Mouse (Mus musculus) ES-E14 (cell line): ENCODE data around the gene Bcam. TPM values are rescaled to one million over a fixed set of nuclear protein-coding genes. Genes with fewer than 3 reads are reported as not detected.

Experiments
- DNase-seq: peaks from one replicate; pipeline ENCODE4 v3.0.0-alpha.2; 2013; ENCODE audit warnings: low read depth, low spot score
- H3K27ac ChIP-seq: 2 replicates; pipeline ENCODE4 v1.5.1; 2012; ENCODE audit warnings: low read depth, mild to moderate bottlenecking, low read length, moderate library complexity, mixed read lengths; ENCODE audit not compliant: poor library complexity, insufficient read depth, severe bottlenecking
- H3K36me3 ChIP-seq: 2 replicates; pipeline ENCODE4 v1.6.1; 2012; ENCODE audit warnings: mild to moderate bottlenecking, low read length, moderate library complexity, mixed read lengths; ENCODE audit not compliant: control insufficient read depth, poor library complexity, insufficient read depth, severe bottlenecking
- H3K4me1 ChIP-seq, 2 experiments: fragments of 150-350 bp in 1 of 2; sonication (generic) in 1 of 2; 2 replicates each; pipeline ENCODE4 v1.6.1; 2012; ENCODE audit warnings: low read length in 2 of 2, mild to moderate bottlenecking in 1 of 2, mixed read lengths in 1 of 2; ENCODE audit not compliant: control insufficient read depth in 2 of 2, insufficient read depth in 2 of 2, poor library complexity in 1 of 2
- H3K4me3 ChIP-seq, 2 experiments: fragments of 150-350 bp in 1 of 2; sonication (generic) in 1 of 2; 2 replicates each; pipeline ENCODE4 v1.5.1; 2012; ENCODE audit warnings: low read length in 2 of 2, low read depth in 1 of 2, mild to moderate bottlenecking in 1 of 2, mixed read lengths in 1 of 2; ENCODE audit not compliant: insufficient read depth in 1 of 2, poor library complexity in 1 of 2, severe bottlenecking in 1 of 2
- H3K9ac ChIP-seq: 2 replicates; pipeline ENCODE4 v1.6.1; 2012; ENCODE audit warnings: low read depth, mild to moderate bottlenecking, low read length, mixed read lengths; ENCODE audit not compliant: poor library complexity, insufficient read depth, severe bottlenecking
- H3K9me3 ChIP-seq: fragments of 150-350 bp; sonication (generic); 2 replicates; pipeline ENCODE4 v1.6.1; 2012; ENCODE audit warnings: low read depth, mild to moderate bottlenecking, low read length; ENCODE audit not compliant: control insufficient read depth, insufficient read depth
- CHD2 ChIP-seq: IDR thresholded peaks from 2 replicates; pipeline ENCODE4 v1.6.1; 2014; ENCODE audit warnings: mild to moderate bottlenecking, low read depth, low read length, inconsistent platforms
- HCFC1 ChIP-seq: IDR thresholded peaks from 2 replicates; pipeline ENCODE4 v1.6.1; 2012; ENCODE audit warnings: low read length, inconsistent platforms, borderline replicate concordance; ENCODE audit not compliant: insufficient read depth
- MAFK ChIP-seq: IDR thresholded peaks from 2 replicates; pipeline ENCODE4 v1.6.1; 2014; ENCODE audit warnings: mild to moderate bottlenecking, low read depth, low read length, inconsistent platforms; ENCODE audit not compliant: insufficient read depth
- ZC3H11A ChIP-seq: IDR thresholded peaks from 2 replicates; pipeline ENCODE4 v1.6.1; 2012; ENCODE audit warnings: low read depth, mild to moderate bottlenecking, inconsistent platforms, low read length, borderline replicate concordance
- ZNF384 ChIP-seq: IDR thresholded peaks from 2 replicates; pipeline ENCODE4 v1.6.1; 2012; ENCODE audit warnings: low read depth, low read length, inconsistent platforms
- in situ Hi-C, 2 experiments: fragments of 600-800 bp; cut with MboI; formaldehyde crosslinking; loops; one replicate each; pipeline ENCODE4 v1.15.1; 2025; ENCODE audit warnings: low sequenced_read_pairs in 2 of 2, inconsistent platforms in 1 of 2; ENCODE audit not compliant: unreplicated experiment in 2 of 2
- total RNA-seq: library from RNA; depleted of rRNA; stranded (reverse); fragments of 300-350 nt; gene quantifications from 2 replicates; pipeline ENCODE4 v1.2.3, GENCODE M21; 2012

Bcam gene
- total RNA-seq, 1 experiment, result 167 TPM

DNA sequence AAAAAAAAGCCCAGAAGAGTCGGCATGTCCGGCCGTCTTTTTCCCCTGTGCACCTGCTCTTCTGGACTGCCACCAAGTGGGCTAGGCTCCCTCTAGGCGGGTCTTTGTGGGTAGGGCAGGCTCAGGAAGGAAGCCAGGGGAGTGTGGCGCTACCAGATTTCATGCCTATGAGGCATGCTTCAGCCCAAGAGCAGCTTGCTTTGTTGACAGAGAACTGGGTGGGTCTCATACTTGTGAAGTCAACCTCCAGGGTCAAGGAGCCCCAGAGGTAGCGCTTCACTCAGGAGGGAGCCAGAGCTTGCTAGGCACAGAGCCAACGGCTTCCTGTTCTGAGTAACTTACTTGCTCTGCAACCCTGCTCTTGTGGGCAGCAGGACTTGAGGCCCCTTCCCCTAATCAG is 17.2 kb downstream of the Bcam start:
- 0 out of 2 replicates have a peak overlapping the region, but pooled peaks have one; percentile 1 for H3K9ac ChIP-seq
- TF ChIP-seq CHD2 (no peak), MAFK (no peak), ZC3H11A (no peak), HCFC1 (no peak), ZNF384 (no peak)
- peaks cover 10% of the 10 kb centered on the region for H3K36me3 ChIP-seq
- in situ Hi-C loops, result loop anchor here in 1 of 2 experiments (10.0 kb wide), 1 partner anchor 61 kb away; no protein-coding TSS in a partner anchor
- H3K9me3 ChIP-seq, result no peaks in the 10 kb centered on the region
- peak overlapping the region; percentile 55; the same call in 1 of the 2 replicates for H3K27ac ChIP-seq
- no peak overlapping the region for H3K4me3 ChIP-seq
- peaks cover 2 to 22% of the 10 kb centered on the region in 2 experiments; a peak in 3 of 4 replicates for H3K4me1 ChIP-seq
- no peak for DNase-seq

GRCm38 (mm10) chr7:19752652-19753051 is 18.2 kb downstream of the Bcam start:
- Histone ChIP-seq H3K27ac (no peak overlapping the region), H3K36me3 (peaks cover 5% of the 10 kb centered on the region; the same call in 1 of the 2 replicates), H3K9me3 (no peaks in the 10 kb centered on the region), H3K9ac (no peak overlapping the region), H3K4me3 (no peak overlapping the region), H3K4me1 (peaks cover 2 to 22% of the 10 kb centered on the region in 2 experiments)
- no peak for DNase-seq
- in situ Hi-C loops, result loop anchor here in 1 of 2 experiments (10.0 kb wide), 1 partner anchor 62 kb away; no protein-coding TSS in a partner anchor
- TF ChIP-seq MAFK (no peak), HCFC1 (no peak), ZNF384 (no peak), CHD2 (no peak), ZC3H11A (0 out of 2 replicates have a peak, but pooled peaks have one; percentile 16)

DNA sequence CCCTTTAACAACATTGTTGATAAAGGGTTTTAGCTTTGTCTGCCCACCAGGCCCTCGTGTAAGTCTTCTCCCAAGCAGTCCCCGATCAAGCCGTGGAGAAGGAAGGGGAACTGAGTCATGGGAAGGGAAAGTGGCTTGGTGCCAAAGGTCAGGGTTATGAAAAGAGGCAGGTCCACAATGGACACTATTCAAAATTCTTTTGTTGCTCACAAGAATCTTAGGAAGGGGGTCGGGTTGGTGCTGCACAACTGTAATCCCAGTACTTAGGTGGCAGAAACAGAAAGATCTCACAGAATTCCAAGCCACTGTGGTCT is 19.8 kb downstream of the Bcam start:
- Histone ChIP-seq H3K4me1 (peaks cover 7 to 23% of the 10 kb centered on the region in 2 experiments), H3K4me3 (no peak overlapping the region), H3K36me3 (0 out of 2 replicates have a peak, but pooled peaks cover 2% of the 10 kb centered on the region), H3K27ac (no peak overlapping the region), H3K9ac (no peak overlapping the region), H3K9me3 (no peaks in the 10 kb centered on the region)
- no peak for DNase-seq
- TF ChIP-seq MAFK (no peak), ZNF384 (no peak), HCFC1 (no peak), CHD2 (no peak), ZC3H11A (no peak)
- in situ Hi-C loops, result loop anchor here in 1 of 2 experiments (10.0 kb wide), 1 partner anchor 64 kb away; no protein-coding TSS in a partner anchor

DNA sequence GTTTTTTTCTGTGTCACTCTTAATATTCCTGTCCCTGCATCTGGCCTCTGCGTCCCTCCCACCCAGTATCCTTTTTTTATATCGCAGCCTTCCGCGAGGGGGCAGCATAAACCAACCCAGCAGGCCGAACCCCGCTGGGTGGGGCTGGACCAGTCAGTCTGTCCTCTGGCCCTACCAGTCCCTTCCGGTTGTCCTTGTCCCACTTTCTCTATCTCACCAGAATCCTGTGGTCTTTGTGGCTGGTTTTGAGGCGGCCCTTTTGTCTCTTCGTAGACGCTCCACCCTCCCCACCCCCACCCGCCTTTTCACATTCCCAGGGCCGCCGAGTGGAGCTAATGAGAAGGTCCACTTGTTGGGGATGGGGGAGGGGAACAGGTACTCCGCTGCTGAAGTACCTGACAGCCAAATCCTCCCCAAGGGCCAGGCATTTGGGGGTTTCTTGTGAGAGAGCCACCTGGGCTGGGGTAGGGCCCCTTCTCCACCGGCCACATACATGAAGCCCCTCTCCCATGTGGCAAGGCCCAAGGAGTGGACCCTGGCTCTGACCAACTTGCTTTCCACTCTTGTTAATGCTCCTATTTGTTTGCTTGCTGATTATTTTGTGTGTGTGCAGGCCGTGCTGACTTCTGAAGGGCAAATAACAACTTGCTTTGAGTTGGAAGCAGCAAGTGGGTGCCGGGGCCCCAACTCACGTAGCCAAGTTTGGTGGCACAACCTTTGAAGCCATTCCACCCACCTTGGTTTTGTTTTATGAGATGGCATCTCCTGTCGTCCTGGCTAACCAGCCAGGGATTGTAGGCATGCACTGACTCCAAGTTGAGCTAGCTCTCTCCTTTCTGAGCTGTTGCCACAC is 20.4 kb downstream of the Bcam start, which contains the start of gene Nectin2:
Gene Nectin2 (minus strand): TSS at position 267 of the 853 bp plus-strand sequence.
- peak within 1 kb of the TSS; percentile 94 for H3K4me3 ChIP-seq
- peaks cover 7 to 21% of the 10 kb centered on the region in 2 experiments for H3K4me1 ChIP-seq
- in situ Hi-C loops, result loop anchor here in 1 of 2 experiments (10.0 kb wide), 1 partner anchor 64 kb away; no protein-coding TSS in a partner anchor
- peak within 1 kb of the TSS; percentile 90 for H3K27ac ChIP-seq
- DNase-seq, result peak; percentile 83
- no peaks in the 10 kb centered on the region for H3K9me3 ChIP-seq
- H3K9ac ChIP-seq, result peak within 1 kb of the TSS; percentile 95
- H3K36me3 ChIP-seq, result 0 out of 2 replicates have a peak, but pooled peaks cover 5% of the 10 kb centered on the region
- TF ChIP-seq CHD2 (no peak; the same call in 1 of the 2 replicates), HCFC1 (no peak), ZNF384 (no peak), MAFK (no peak), ZC3H11A (peak; percentile 35; the same call in 1 of the 2 replicates)
